Mouse (Mus musculus) midbrain, embryonic 11.5 days (tissue): Measurements from ENCODE around the gene Exo5. TPM values are rescaled to one million over a fixed set of nuclear protein-coding genes. Genes with fewer than 3 reads are reported as not detected.
A peak's percentile ranks its signal among the peaks of the same experiment; 100 is the strongest.

Source experiments
- ATAC-seq: fragments of 200-750 bp; cut with Nextera tagmentation; 2 replicates; pipeline ENCODE4 v1.8.0; 2017; ENCODE audit warnings: moderate TSS enrichment, moderate library complexity; ENCODE audit not compliant: low FRiP score
- DNase-seq: peaks from one replicate; pipeline ENCODE4 v3.0.0; 2015; ENCODE audit warnings: low spot score; ENCODE audit errors: missing footprints
- H3K27ac ChIP-seq: fragments of 300-500 bp; sonication (generic); 2 replicates; pipeline ENCODE4 v1.5.1; 2014; ENCODE audit warnings: low read depth, low read length
- H3K27me3 ChIP-seq: fragments of 300-500 bp; sonication (generic); 2 replicates; pipeline ENCODE4 v1.6.1; 2014; ENCODE audit warnings: mild to moderate bottlenecking, low read length, moderate library complexity, mixed read lengths; ENCODE audit not compliant: control insufficient read depth, insufficient read depth
- H3K36me3 ChIP-seq: fragments of 300-500 bp; sonication (generic); 2 replicates; pipeline ENCODE4 v1.6.1; 2014; ENCODE audit warnings: mild to moderate bottlenecking, low read length, moderate library complexity, mixed read lengths; ENCODE audit not compliant: control insufficient read depth, insufficient read depth
- H3K4me1 ChIP-seq: fragments of 300-500 bp; sonication (generic); 2 replicates; pipeline ENCODE4 v1.6.1; 2014; ENCODE audit warnings: low read length; ENCODE audit not compliant: control insufficient read depth, insufficient read depth
- H3K4me2 ChIP-seq: fragments of 300-500 bp; sonication (generic); 2 replicates; pipeline ENCODE4 v1.6.1; 2014; ENCODE audit warnings: mild to moderate bottlenecking, moderate library complexity
- H3K4me3 ChIP-seq: fragments of 300-500 bp; sonication (generic); 2 replicates; pipeline ENCODE4 v1.5.1; 2014; ENCODE audit warnings: low read depth, low read length
- H3K9ac ChIP-seq: fragments of 300-500 bp; sonication (generic); 2 replicates; pipeline ENCODE4 v1.6.1; 2014; ENCODE audit warnings: low read length
- H3K9me3 ChIP-seq: fragments of 300-500 bp; sonication (generic); 2 replicates; pipeline ENCODE4 v1.6.1; 2016; ENCODE audit warnings: low read length; ENCODE audit not compliant: control insufficient read depth
- WGBS: fragments of 180-500 bp; shearing (Covaris S2); extraction: QIAGEN DNeasy Blood & Tissue Kit; methylation state at CpG from one replicate; pipeline ENCODE4 v1.1.7; 2014; 5-methylcytosine and 5-hydroxymethylcytosine counted together
- polyA plus RNA-seq: library from polyadenylated mRNA; unstranded; fragments of >200 nt; fragmentation: Nextera tagmentation; extraction: Ambion mirVana; gene quantifications from 2 replicates; pipeline ENCODE4 v1.2.1, GENCODE M21; 2014

The Exo5 gene
- polyA plus RNA-seq, 1 experiment from 2014 or later = 32.3 TPM

GRCm38 (mm10) chr4:120886131-120886530 lies 38.7 kb downstream of the Exo5 start:
- no peak overlapping the region for H3K4me2 ChIP-seq
- 58% methylated on average over 4 of the region's 4 CpGs for WGBS

GRCm38 (mm10) chr4:120885208-120886120 lies 39.4 kb downstream of the Exo5 start:
- Histone ChIP-seq H3K9me3 (no peaks in the 10 kb centered on the region), H3K9ac (no peak overlapping the region), H3K4me2 (no peak overlapping the region), H3K36me3 (no peaks in the 10 kb centered on the region), H3K27me3 (peaks cover 4% of the 10 kb centered on the region; the same call in 1 of the 2 replicates), H3K27ac (no peak overlapping the region), H3K4me1 (peaks cover 24% of the 10 kb centered on the region), H3K4me3 (no peak overlapping the region)
- DNase-seq (peak; percentile 81), ATAC-seq (no peak)
- WGBS = 54% methylated on average over 13 of the region's 13 CpGs

More at GRCm38 (mm10) chr4:120886131-120886530, 38.7 kb downstream of the Exo5 start:
- Histone ChIP-seq H3K9ac (no peak overlapping the region), H3K9me3 (no peaks in the 10 kb centered on the region), H3K27me3 (peaks cover 4% of the 10 kb centered on the region; the same call in 1 of the 2 replicates), H3K36me3 (no peaks in the 10 kb centered on the region), H3K27ac (no peak overlapping the region), H3K4me1 (peaks cover 24% of the 10 kb centered on the region), H3K4me3 (no peak overlapping the region)
- ATAC-seq (no peak), DNase-seq (peak; percentile 71)

GRCm38 (mm10) chr4:120882002-120882625 lies 42.7 kb downstream of the Exo5 start:
- H3K4me2 ChIP-seq = peak overlapping the region; percentile 5; the same call in 1 of the 2 replicates
- no peaks in the 10 kb centered on the region for H3K36me3 ChIP-seq
- 33% methylated on average over 5 of the region's 5 CpGs for WGBS
- no peak overlapping the region for H3K27ac ChIP-seq
- peak; percentile 91 for DNase-seq
- no peak overlapping the region for H3K4me3 ChIP-seq
- H3K9ac ChIP-seq = no peak overlapping the region
- peaks cover 3% of the 10 kb centered on the region; the same call in 1 of the 2 replicates for H3K27me3 ChIP-seq
- H3K9me3 ChIP-seq = no peaks in the 10 kb centered on the region
- ATAC-seq = peak; percentile 86
- H3K4me1 ChIP-seq = peaks cover 24% of the 10 kb centered on the region

GRCm38 (mm10) chr4:120880731-120881432 lies 43.9 kb downstream of the Exo5 start:
- no peak for ATAC-seq
- peaks cover 24% of the 10 kb centered on the region for H3K4me1 ChIP-seq
- no peak overlapping the region for H3K4me3 ChIP-seq
- H3K9ac ChIP-seq = no peak overlapping the region
- no peak overlapping the region for H3K27ac ChIP-seq
- H3K9me3 ChIP-seq = no peaks in the 10 kb centered on the region
- WGBS = 53% methylated on average over 6 of the region's 6 CpGs
- no peaks in the 10 kb centered on the region for H3K27me3 ChIP-seq
- no peaks in the 10 kb centered on the region for H3K36me3 ChIP-seq
- peak; percentile 73 for DNase-seq
- H3K4me2 ChIP-seq = no peak overlapping the region

GRCm38 (mm10) chr4:120879386-120879785 lies 45.4 kb downstream of the Exo5 start:
- no peak overlapping the region for H3K4me2 ChIP-seq
- H3K27ac ChIP-seq = no peak overlapping the region; the same call in 1 of the 2 replicates
- peaks cover 19% of the 10 kb centered on the region for H3K4me1 ChIP-seq
- ATAC-seq (no peak), DNase-seq (peak; percentile 76)
- no peaks in the 10 kb centered on the region for H3K27me3 ChIP-seq
- H3K9me3 ChIP-seq = no peaks in the 10 kb centered on the region
- no peak overlapping the region for H3K9ac ChIP-seq
- H3K36me3 ChIP-seq = no peaks in the 10 kb centered on the region
- H3K4me3 ChIP-seq = no peak overlapping the region
- 57% methylated on average over 4 of the region's 4 CpGs for WGBS

- H3K9me3 ChIP-seq = no peaks in the 10 kb centered on the region
- no peak overlapping the region for H3K27ac ChIP-seq
- DNase-seq (no peak), ATAC-seq (no peak)
- 82% methylated on average over 3 of the region's 3 CpGs for WGBS
- no peaks in the 10 kb centered on the region for H3K36me3 ChIP-seq
- H3K4me3 ChIP-seq = no peak overlapping the region
- H3K4me2 ChIP-seq = no peak overlapping the region
- H3K4me1 ChIP-seq = peaks cover 19% of the 10 kb centered on the region
- no peaks in the 10 kb centered on the region for H3K27me3 ChIP-seq
- H3K9ac ChIP-seq = no peak overlapping the region
Measured at GRCm38 (mm10) chr4:120878728-120879127, 46.1 kb downstream of the Exo5 start.

- no peak for ATAC-seq
- no peaks in the 10 kb centered on the region for H3K36me3 ChIP-seq
- peak; percentile 69 for DNase-seq
- H3K9me3 ChIP-seq = no peaks in the 10 kb centered on the region
- no peaks in the 10 kb centered on the region for H3K27me3 ChIP-seq
- no peak overlapping the region for H3K27ac ChIP-seq
- 68% methylated on average over 3 of the region's 3 CpGs for WGBS
- no peak overlapping the region for H3K4me3 ChIP-seq
- H3K4me1 ChIP-seq = no peaks in the 10 kb centered on the region
- H3K9ac ChIP-seq = no peak overlapping the region
- H3K4me2 ChIP-seq = no peak overlapping the region
Measured at GRCm38 (mm10) chr4:120875961-120876360, 48.9 kb downstream of the Exo5 start.
